In genomic region chr2:103129676-103130075, GRCm38 (mm10) we compare ENCODE assay signal across 25 mouse cellular contexts.
"Had no signal": no experiment of that assay in that cellular context is flagged by ENCODE, and none has a peak within 500 bp of the region (broad histone marks: within the 10 kb centered on the region; RNA-seq: fewer than 3 reads in every experiment).

No protein-coding gene starts in this region.

- H3K27me3 ChIP-seq: heart, embryonic 12.5 days; hindbrain, embryonic 13.5 days; hindbrain, embryonic 15.5 days; kidney, embryonic 15.5 days; limb, embryonic 12.5 days; liver, embryonic 12.5 days had no signal

- H3K27ac ChIP-seq: gastrocnemius, adult 2 months; heart, embryonic 10.5 days; hindbrain, embryonic 13.5 days; hindbrain, embryonic 15.5 days; hindbrain, postnatal 0 days; kidney, embryonic 15.5 days; layer of hippocampus, adult 2 months; left cerebral cortex, adult 2 months; limb, embryonic 10.5 days; limb, embryonic 12.5 days; liver, embryonic 12.5 days had no signal

- DNase-seq: gastrocnemius, adult 2 months; gastrocnemius, postnatal 10 days; gastrocnemius, postnatal 25 days; heart, adult 18-20 months; heart, postnatal 10 days; heart, postnatal 36 days; kidney, adult 11 months; kidney, adult 2 months; kidney, adult 9 months; kidney, postnatal 10 days; kidney, postnatal 25 days; kidney, postnatal 4 days; liver had no signal

- H3K4me3 ChIP-seq: gastrocnemius, adult 2 months; heart, embryonic 10.5 days; heart, embryonic 12.5 days; hindbrain, embryonic 13.5 days; hindbrain, embryonic 15.5 days; kidney, embryonic 15.5 days; layer of hippocampus, adult 2 months; left cerebral cortex, adult 2 months; limb, embryonic 10.5 days; limb, embryonic 12.5 days; liver, embryonic 12.5 days had no signal

- ATAC-seq: hindbrain, postnatal 0 days; intestine, embryonic 16.5 days; liver, embryonic 12.5 days had no signal

- H3K4me1 ChIP-seq: heart, embryonic 10.5 days; heart, embryonic 12.5 days; hindbrain, embryonic 15.5 days; limb, embryonic 10.5 days; limb, embryonic 12.5 days; liver, embryonic 12.5 days had no signal

- H3K36me3 ChIP-seq: heart, embryonic 10.5 days; heart, embryonic 12.5 days; hindbrain, embryonic 13.5 days; hindbrain, embryonic 15.5 days; kidney, embryonic 15.5 days; limb, embryonic 10.5 days; limb, embryonic 12.5 days; liver, embryonic 12.5 days had no signal

- H3K9ac ChIP-seq: heart, embryonic 12.5 days; hindbrain, embryonic 13.5 days; hindbrain, embryonic 15.5 days; kidney, embryonic 15.5 days; limb, embryonic 12.5 days; liver, embryonic 12.5 days had no signal

- H3K9me3 ChIP-seq: heart, embryonic 10.5 days; heart, embryonic 12.5 days; hindbrain, embryonic 13.5 days; hindbrain, embryonic 15.5 days; kidney, embryonic 15.5 days; limb, embryonic 10.5 days; limb, embryonic 12.5 days; liver, embryonic 12.5 days had no signal

- H3K4me2 ChIP-seq: heart, embryonic 12.5 days; hindbrain, embryonic 13.5 days; hindbrain, embryonic 15.5 days; kidney, embryonic 15.5 days; limb, embryonic 12.5 days; liver, embryonic 12.5 days had no signal
